Mouse (Mus musculus): ENCODE measurements around the gene Papss2. TPM values are rescaled to one million over a fixed set of nuclear protein-coding genes. Genes with fewer than 3 reads are reported as not detected.

Gene Papss2
- under 1 TPM; 0.20 to 0.71 TPM for polyA plus RNA-seq (2017; shearing (Covaris generic))

DNA sequence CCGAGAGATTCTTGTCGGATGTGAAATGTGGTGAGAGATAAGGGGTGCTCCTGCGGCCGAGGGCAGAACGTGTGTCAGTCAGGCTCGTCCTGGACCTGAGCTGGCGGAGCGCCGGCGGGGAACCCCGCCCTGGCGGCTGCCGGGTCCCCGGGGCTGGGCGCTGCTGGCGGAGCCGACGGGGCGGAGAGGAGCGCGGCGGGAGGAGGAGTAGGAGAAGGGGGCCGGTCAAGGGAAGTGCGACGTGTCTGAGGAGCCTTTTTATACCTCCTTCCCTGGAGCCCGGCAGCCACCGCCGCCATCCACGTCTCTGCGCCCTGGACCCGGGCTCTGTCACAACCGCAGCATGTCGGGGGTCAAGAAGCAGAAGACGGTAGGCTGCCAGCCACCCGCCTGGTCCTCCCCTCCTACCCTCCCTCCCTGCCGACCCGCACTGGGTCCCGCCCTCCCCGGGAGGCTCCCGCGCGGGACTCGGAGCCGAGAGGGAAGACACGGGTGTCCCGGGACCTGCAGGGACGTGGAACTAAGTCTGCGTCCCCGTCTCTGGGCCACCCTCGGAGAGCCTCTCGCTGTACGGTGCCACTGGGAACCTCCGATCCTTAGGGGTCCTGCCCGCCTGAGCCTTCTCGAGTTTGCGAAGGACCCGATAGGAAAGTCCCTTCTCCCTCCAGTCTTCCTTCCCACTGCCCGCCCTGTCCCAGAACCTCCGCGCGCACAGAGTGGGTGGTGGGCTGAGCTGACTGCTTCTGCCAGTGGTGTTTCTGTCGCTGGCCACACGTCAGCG, at the start of gene Papss2:
TSS of gene Papss2 (plus strand) at position 285 of the 781 bp plus-strand sequence.
- peak; percentile 40 for ATAC-seq

DNA sequence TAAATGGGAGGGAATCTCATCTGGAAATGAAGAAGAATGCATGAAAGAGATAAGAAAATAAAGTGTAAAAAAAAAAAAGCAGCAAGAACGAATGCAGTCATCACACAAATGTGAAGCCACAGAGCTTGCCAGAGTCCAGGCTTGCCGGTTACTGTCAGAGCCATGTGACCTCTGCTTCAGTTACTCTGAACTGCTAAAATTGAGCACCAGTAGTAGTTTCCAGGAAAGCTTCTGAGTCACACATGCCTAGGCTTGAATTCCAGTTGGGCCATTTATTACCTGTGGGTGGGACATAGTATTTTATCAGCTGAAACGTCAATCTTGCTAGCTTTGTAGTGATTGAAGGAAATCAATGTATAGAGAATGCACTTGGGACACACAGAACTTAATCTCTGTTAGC, 48.2 kb upstream of the Papss2 start:
- no peak for ATAC-seq

DNA sequence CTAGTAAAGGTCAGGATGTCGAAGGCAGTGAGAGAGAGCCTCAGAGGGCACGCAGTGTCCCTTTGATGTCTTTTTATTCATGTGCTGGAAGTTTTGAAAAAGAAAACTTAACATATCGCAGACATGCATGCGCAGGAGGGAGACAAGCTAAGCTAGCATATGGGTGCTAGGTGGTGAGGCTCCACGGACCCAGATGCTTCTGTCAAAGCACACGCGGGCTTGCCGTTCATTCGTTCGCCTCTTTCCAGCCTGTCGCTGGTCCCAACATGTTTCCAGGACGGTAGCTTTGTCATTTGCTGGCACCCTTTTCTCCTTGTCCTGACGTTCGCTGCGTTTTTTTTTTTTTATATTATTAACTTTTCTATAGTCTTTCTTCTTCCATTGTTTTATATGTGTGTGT, 47.4 kb upstream of the Papss2 start:
- no peak for ATAC-seq

DNA sequence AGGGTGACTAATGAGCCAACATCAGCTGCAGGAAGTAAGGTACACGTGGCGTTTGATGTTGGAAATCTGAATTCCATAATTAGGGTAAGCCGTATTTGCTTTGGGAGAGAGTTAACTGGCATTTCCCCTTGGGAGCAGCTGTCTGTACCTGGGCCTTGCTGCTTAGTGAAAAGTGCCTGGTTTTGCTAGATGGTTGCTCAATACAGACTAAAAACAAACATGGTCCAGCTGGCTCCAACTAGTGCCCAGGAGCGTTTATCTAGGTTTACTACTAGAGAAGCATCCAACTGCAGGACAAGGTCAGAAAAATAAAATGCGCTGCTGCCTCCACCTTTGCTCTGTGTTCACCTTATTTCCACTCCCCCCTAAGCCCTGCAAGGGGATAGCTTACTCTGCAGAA, 45.1 kb upstream of the Papss2 start:
- ATAC-seq, result no peak

DNA sequence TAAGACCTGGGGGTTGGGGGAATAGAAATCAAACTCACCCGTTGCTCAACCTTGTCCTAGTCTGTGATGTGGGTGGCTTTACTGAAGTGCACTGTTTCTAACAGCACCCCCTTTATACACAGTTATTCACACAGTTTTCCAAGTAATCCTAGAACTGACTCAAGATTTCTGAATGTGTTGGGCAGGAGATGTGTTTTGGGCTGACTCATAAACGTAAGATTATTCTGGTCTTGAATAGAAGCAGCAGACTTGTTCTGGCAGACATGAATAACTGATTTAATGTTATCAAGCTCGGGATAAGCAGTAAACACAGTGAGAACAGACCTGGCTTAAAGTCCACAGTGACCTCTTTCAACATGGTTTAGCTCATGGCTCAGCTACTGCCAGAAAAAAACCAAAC, 44.1 kb upstream of the Papss2 start:
- ATAC-seq, result no peak

DNA sequence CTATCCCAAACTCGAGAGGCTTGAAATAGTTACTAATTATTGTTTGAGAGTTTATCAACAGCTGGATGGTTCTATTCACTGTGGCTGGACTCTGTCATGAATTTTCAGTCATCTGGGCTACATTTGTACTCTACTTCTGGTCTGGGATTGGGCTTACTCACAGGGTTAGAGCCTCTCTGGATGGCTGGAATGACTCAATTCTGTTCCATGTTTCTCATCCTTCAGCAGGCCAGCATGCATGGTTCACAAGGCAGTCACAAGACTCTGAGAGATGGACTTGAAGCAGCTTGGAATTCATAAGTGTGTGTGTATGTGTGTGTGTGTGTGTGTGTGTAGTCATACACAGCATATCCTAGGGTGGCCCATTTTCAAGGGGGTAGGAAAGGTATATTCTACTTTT, 43.5 kb upstream of the Papss2 start:
- no peak for ATAC-seq

DNA sequence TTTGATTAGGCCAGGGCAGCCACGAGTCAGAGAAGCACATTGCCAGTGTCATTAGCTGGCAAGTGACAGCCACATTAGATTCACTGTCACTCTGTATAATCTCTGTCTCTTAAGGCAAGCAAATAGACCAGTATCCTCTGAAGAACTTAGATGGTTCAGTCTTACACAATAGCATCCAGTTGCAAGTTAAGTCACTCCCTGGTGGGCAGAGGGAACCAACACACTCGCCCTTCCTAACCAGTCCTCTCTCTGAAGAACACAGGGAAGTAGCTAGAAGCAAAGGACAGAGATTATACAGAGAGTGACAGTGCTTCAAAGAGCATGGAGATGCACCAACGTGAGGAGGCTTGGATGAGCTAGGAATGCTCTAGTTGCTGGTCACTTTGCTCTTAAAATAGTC, 42.3 kb upstream of the Papss2 start:
- ATAC-seq, result no peak

DNA sequence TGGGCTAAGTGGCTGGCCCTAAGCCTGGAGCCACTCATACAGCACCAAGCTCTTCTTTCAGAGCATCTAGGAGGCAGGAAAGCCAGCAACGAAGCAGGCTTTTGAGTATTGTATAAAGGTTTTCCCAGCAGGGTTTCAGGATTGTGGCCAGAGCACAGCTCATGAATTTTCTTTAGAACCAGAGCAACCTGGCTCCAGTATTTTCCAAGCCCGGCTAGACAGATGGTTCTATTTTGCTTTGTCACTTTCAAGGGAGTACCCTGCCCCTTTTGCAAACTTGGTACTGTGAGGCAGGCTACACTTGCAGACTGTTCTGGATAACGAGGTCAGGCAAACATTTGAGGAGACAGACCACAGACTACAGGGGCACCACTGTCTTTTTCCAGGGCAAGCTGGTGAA, 40.3 kb upstream of the Papss2 start:
- ATAC-seq, result no peak

DNA sequence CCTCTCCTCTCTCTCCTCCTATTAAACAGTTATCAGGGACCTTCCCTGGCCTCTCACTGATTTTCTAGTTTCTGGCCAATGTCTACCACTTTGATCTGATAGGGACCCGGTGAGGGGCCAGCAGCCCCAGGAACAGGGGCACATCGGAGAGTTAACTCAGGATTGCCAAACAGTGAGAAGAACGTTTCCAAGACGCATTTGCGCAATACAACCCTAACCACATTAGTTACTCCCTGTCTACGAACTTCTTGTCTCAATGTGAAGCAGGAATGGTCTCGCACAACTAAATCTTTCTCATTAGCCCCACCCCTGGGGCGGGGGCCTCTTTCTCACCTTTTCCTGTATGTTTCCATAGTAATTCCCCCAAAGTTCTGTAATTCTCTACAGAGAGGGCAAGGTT, 28.6 kb upstream of the Papss2 start:
- ATAC-seq, result no peak

DNA sequence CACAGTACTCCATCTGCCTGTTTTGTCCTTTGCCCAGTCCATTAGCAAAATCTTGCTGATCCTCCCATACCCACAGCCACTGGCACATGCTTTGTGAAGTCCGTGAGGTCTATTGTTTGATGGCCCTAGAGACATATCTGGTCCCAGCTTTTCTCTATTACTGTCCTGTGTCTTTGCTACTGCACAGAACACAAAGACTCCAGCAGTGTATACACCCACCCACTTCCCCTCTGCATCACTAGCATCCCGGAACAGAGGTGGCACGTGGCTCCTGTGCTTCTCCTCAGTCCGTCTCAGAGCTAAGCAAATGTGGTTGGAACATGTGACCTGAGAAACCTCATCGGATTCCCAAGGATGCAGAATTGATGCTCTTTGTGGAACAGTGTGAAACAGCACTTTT, 28.1 kb upstream of the Papss2 start:
- no peak for ATAC-seq

DNA sequence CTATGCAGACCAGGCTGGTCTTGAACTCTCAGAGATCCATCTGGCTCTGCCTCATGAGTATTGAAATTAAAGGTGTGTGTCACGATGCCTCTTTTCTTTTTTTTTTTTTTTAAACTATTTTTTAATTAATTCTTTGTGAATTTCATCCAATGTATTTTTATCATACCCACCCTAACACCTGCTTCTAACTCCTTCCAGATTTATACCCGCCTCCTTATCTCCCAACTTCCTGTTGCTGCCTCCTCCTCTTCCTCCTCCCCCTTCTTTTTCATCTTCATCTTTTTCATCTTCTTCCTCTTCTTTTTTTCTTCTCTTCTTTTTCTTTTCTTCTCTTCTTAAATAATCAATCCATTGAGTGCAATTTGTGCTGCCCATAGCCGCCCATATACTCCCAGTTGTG, 27.1 kb upstream of the Papss2 start:
- no peak for ATAC-seq

DNA sequence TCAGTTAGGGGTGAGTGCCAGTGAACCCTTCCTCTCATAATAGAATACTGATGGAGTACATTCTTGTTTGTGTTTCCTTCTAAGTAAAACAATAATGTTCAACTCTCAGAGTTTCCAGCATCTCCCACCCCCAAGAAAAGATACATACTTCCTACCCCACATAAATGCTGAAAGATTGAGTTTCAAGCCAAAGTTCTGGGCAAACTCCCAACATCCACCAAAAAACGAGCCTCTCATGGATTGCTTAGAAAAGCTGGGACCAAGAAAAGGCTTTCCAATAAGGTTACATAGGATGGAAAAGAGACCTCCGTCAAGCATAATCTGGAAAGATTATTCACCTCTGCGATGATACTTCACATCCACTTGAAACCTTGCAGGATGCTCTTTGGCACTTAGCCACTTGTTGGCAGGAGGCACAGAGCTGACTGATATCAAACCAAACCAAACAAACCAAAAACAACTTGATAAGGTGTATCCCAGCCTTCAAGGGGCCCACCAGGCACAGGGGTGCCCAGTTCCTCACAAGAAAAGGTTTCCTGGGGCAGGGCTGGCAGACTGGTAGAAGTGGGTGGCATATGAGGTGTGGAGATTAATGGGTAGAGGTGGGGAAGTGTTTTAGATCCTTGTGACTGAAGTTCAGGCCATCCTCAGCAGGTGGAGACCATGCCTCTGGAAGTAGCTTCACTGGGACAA, 26.5 kb upstream of the Papss2 start:
- no peak for ATAC-seq

DNA sequence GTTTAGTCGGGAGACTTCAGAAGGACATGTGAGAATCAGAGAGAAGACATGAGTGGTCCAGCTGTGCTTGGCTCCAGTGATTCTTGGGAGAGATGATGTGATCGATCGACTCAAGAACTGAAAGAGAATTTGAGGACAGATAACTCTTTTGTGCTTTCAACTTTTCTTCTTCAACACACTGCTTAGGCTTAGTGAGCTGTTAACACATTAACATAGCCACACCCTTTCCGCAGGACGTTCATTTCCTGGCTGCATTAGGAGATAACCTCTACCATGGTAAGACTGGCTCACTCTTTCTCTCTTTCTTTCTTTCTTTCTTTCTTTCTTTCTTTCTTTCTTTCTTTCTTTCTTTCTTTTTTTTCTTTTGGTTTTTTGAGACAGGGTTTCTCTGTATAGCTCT, 25.9 kb upstream of the Papss2 start:
- ATAC-seq, result no peak

DNA sequence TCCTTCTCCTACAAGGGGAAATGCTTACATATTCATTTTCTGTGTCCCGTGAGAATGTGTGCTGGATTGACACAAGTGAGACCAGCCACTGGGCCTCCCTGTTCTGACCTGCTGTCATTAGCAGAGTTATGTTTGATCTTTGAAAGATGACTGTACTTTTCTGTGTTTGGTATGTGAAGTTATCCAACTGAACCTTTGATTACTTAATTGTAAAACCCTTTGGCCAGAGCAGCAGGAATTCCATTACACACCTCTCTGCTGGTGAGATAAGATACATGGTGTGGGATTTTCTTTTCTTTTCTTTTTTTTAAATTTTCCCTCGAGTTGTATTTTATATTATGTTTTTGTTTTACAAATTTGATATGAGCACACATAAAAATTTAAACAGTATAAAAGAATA, 23.4 kb upstream of the Papss2 start:
- ATAC-seq, result no peak

DNA sequence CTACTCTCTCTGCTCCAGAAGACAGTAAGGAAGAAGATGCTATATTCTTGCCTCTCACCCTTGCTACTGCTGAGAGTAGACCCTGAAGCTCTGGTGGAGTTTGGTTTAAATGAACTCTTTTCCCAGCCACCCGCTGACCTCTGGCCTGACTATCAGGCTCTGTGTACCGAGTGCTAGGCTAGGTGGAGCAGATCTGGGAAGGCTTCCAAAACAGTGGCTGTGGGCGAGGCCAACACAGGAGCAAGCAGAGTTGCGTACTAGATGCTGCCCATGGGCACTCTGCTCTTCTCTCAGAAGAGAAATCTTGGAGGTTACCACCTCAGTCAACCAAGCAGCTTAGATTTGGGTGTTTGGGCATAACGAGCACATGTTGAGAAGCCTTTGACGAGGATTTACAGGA, 22.3 kb upstream of the Papss2 start:
- ATAC-seq, result no peak

DNA sequence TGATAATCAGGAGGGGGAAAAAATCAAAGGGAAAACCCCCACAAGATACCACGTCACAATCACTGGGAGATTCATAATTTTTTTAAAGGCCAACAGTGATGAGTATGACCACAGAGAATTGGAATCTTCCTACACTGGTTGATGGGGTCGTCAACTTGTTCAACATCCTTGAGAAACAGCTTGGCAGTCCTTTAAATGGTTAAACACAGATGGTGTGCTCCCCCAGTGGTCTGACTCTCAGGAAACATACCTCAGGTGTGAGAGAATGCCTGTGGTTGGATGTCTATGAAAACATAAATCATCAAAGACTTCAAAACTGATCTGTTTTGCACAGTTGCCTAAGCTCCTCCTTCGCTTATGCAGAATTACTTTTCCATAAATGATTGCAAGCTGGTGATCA, 20.7 kb upstream of the Papss2 start:
- no peak for ATAC-seq

DNA sequence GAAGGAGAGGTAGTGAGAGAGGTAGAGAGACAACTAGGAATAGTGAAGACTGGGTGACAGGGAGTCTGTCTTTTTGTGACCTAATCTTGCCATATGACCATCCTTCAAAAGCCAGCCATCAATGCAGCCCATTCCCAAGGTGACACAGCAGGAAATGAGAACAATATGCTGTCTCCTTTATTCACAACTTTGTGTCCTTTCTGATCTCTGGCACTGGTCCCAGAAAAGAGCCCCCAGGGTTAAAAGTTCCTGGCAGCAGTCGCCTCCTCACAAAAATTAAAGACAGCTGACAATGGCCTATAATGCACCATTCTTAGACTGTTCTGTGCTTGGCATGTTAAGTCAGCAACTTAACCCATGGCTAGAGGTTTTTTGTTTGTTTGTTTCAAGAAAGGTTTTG, 17.8 kb upstream of the Papss2 start:
- no peak for ATAC-seq

DNA sequence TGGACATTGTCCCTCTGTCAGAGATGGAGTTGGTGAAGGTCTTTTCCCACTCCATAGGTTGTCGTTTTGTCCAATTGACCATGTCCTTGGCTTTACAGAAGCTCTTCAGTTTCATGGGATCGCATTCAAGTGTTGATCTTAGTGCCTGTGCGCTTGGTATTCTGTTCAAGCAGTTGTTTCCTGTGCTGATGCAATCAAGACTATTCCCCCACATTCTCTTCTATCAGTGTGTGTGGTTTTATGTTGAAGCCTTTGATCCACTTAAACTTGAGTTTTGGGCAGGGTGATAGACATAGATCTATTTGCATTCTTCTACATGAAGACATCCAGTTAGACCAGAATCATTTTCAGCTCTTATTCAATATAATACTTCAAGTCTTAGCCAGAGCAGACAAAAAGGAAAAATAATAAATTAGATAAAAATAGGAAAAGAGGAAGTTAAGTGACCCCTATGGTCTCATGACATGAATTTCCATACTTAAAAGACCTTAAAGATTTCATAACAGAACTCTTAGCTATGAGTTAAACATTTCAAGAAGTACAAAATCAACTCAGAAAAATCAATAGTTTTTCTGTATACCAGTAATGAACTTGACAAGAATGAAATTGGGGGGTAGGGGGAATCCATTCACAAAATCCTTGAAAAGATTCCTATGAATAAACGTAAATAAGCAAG, 12.4 kb upstream of the Papss2 start:
- no peak for ATAC-seq

DNA sequence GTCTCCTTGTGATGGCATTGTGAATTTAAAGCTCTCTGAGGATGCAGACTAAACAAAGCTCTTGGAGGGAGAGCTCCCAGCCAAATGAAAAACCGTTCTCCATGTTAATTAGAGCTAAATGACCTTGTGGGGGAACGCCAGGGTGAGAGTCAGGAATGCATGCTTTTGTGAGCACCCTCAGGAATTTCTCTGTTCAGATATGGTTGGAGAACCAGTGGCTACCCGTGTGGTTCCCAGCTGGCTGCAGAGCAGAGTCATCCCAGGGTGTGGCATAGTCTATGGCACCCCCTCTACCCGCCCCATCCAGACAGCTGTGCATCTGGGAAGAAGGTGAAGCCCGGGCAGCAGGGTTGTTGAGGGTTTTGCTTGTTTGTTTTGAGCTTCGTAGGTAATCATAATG, 7.9 kb upstream of the Papss2 start:
- ATAC-seq, result no peak

DNA sequence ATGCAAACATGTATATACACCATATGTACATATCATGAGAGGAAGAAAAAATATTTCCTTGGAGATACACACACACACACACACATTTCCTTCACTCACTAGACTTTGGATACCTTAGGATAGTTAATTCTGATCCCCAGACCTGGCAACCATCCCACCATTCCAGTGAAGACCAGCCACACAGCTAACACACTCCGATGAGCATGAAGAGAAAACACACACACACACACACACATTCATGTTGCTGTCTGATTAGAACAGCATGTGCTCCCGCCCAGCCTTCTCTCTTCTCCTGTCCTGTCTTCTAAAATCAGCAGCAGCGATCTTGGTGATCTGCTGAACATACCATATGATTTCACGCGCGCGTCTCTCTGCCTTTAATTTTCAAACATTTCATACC, 2.8 kb upstream of the Papss2 start:
- ATAC-seq, result no peak

DNA sequence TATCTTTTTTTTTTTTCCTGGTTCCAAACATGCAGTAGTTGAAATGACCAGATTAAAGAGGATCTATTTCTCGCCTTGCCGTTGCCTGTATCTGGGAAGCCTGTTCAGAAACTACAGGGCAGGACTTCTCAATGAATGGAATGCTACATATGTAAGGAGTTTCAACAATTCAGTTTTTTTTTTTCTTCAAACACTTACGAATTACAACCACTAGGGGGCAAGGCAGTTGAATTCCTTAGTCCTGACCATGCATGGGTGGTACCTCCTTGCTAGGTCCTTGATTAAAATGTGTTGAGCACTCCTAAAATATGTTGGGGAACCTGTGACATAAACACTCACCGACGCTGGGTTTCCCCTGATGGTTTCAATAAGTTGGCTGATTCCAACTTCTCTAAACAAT, 1.7 kb upstream of the Papss2 start:
- ATAC-seq, result no peak

DNA sequence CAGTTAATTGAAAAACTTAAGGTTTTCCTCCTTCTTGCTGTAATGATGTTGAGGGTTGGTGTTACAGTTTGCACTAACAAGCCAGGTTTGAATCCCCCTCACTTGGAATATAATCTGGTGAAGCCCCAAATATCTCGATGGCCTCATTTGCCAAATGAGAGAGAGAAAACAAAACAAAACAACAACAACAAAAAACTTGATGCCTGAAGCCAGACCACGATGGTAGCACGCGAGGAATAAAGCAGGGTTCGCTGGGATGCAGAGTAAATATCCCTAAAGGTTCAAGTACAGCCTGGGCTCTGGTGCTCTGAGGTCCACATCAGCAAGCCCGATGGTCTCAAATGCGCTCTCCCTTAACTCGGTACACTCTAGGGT, 472 bp upstream of the Papss2 start:
- ATAC-seq, result no peak

DNA sequence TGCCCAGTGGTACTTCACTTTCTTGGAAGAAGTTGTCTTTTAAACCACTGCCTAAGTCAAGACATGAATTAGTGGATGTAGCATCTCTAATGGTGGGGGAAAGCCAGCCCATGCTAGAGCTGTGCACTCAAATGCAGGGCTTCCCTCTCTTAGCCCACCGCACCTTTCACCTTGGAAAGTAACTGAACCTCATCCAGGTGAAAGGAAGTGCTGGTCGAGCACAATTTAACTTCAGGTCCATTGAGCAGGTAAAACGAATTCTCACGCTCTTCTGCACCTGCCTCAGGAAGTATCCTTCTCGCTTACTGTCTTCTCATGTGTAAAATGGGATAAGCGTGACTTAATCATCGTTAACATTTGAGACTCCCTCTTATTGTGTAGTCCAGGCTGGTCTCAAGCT, 3.4 kb downstream of the Papss2 start:
- ATAC-seq, result no peak

DNA sequence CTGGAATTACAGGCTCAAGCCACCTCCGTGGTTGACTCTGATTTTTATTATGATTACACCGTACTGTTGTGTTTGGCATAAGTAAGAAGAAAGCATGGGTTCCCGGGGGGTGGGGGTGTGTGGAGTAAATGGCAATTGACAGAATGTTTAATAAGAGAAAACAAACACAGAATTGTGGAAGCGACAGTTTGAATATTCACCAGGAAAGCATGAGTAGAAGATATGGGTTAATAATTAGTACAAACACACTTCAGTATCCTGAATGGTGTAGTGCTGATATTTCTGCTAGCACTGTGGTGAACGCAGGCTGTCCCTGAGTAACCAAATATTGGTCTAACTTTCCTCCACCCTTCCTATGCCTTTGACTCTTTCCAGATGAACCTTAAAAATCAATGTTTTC, 3.8 kb downstream of the Papss2 start:
- ATAC-seq, result no peak

Measured in activated CD4-positive, CD25-positive, alpha-beta regulatory T cell, adult 4 months (primary cell).